Mouse (Mus musculus): ENCODE data around the gene Shbg. TPM values are rescaled to one million over a fixed set of nuclear protein-coding genes. Genes with fewer than 3 reads are reported as not detected.

The Shbg gene
- total and polyA plus RNA-seq, 2 experiments from 2014 or later, result not detected

DNA sequence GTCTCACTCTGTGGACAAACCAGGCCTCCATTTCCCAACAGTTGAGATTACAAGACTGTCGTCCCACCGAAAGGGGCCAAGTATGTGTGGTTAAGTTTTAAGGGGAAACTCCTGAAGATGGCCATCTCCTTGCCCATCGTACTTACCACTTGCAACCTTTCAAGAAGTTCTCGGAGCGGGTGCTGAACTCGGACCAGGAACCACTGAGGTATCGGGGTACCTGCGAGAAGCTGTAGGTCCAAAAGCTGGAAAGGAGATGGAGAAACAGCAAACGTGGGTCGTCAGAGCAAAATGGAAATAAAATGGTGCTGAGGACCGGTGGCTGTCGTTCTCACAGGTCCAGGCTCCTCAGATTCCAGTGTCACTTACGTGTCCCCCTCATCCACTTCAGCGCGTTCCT, 39.4 kb downstream of the Shbg start:
- H3K9me3 ChIP-seq (ENCODE audit: low read length), result no peaks in the 10 kb centered on the region
- peak overlapping the region; percentile 64 for H3K4me3 ChIP-seq (ENCODE audit: low read depth, low read length)
- 10% methylated on average over 15 of the region's 15 CpGs for WGBS
- H3K36me3 ChIP-seq (ENCODE audit: insufficient read depth, low read length), result no peaks in the 10 kb centered on the region
- peaks cover 17% of the 10 kb centered on the region for H3K4me1 ChIP-seq (ENCODE audit: insufficient read depth, low read length)
- ATAC-seq (ENCODE audit: low FRiP score), result no peak
- H3K9ac ChIP-seq (replicated peaks; ENCODE audit: low read length, poor library complexity, severe bottlenecking), result peak overlapping the region; percentile 72
- no peak for DNase-seq (ENCODE audit: low spot score)
- peak overlapping the region; percentile 92 for H3K4me2 ChIP-seq (ENCODE audit: low read depth, low read length, poor library complexity, severe bottlenecking)
- no peaks in the 10 kb centered on the region for H3K27me3 ChIP-seq (ENCODE audit: insufficient read depth, low read length)
- H3K27ac ChIP-seq (ENCODE audit: low read depth, low read length), result no peak overlapping the region
- no peak for TF ChIP-seq CTCF (IDR thresholded peaks at IDR 0.05)

GRCm38 (mm10) chr11:69576307-69576706, 41.4 kb downstream of the Shbg start:
- no peaks in the 10 kb centered on the region for H3K27me3 ChIP-seq (ENCODE audit: insufficient read depth, low read length)
- H3K36me3 ChIP-seq (ENCODE audit: insufficient read depth, low read length), result peaks cover 3% of the 10 kb centered on the region
- ATAC-seq (ENCODE audit: low FRiP score), result no peak
- H3K27ac ChIP-seq (ENCODE audit: low read depth, low read length), result no peak overlapping the region
- no peak for DNase-seq (ENCODE audit: low spot score)
- no peak overlapping the region for H3K4me3 ChIP-seq (ENCODE audit: low read depth, low read length)
- H3K4me2 ChIP-seq (ENCODE audit: low read depth, low read length, poor library complexity, severe bottlenecking), result no peak overlapping the region
- no peak overlapping the region for H3K9ac ChIP-seq (replicated peaks; ENCODE audit: low read length, poor library complexity, severe bottlenecking)
- H3K9me3 ChIP-seq (ENCODE audit: low read length), result no peaks in the 10 kb centered on the region
- H3K4me1 ChIP-seq (ENCODE audit: insufficient read depth, low read length), result peaks cover 17% of the 10 kb centered on the region
- TF ChIP-seq CTCF (IDR thresholded peaks at IDR 0.05), result no peak
- WGBS, result 73% methylated on average over 5 of the region's 5 CpGs

DNA sequence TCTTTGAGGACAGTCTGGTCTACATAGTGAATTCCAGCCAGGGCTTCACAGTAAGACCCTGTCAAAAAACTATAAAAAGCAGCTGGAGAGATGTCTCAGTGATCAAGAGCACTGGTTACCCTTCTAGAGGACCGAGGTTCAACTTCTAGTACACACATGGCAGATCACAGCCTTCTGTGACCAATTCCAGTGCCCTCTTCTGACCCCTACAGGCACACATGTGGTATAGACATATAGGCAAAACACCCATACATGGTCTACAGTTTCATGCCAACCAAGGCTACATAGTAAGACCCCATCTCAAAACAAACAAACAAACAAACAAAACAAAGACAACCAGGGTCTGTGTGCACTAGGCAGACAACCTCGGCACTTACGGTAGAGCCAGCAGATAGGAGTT, 42.5 kb downstream of the Shbg start:
- Histone ChIP-seq H3K27me3 (ENCODE audit: insufficient read depth, low read length) (no peaks in the 10 kb centered on the region), H3K27ac (ENCODE audit: low read depth, low read length) (no peak overlapping the region), H3K9ac (replicated peaks; ENCODE audit: low read length, poor library complexity, severe bottlenecking) (no peak overlapping the region), H3K36me3 (ENCODE audit: insufficient read depth, low read length) (peaks cover 6% of the 10 kb centered on the region), H3K4me2 (ENCODE audit: low read depth, low read length, poor library complexity, severe bottlenecking) (no peak overlapping the region), H3K9me3 (ENCODE audit: low read length) (no peaks in the 10 kb centered on the region), H3K4me3 (ENCODE audit: low read depth, low read length) (no peak overlapping the region), H3K4me1 (ENCODE audit: insufficient read depth, low read length) (peaks cover 17% of the 10 kb centered on the region)
- DNase-seq (ENCODE audit: low spot score), result peak; percentile 56
- ATAC-seq (ENCODE audit: low FRiP score), result no peak
- peak; percentile 70 for TF ChIP-seq CTCF (IDR thresholded peaks at IDR 0.05)
- 55% methylated on average over 3 of the region's 3 CpGs for WGBS

DNA sequence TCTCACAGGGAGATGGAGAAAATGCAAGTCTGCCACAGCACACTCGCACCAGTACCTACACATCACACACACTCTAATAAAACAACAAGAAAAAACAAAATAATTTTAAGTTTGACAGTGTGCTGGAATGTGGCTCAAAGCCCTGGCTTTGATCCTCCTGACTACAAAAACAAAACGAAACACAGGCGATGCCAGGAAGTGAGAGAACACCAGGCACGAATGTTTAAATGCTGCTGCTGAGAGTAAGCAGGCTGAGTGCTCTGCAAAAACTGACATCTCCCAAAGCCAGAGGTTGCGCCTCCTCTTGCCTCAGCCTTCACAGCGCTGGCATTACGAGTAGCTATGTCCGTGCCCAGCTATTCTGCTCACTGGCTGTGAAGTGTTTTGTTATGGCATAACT, 52.6 kb downstream of the Shbg start:
- ATAC-seq (ENCODE audit: low FRiP score) (no peak), DNase-seq (ENCODE audit: low spot score) (no peak)
- H3K9ac ChIP-seq (replicated peaks; ENCODE audit: low read length, poor library complexity, severe bottlenecking), result no peak overlapping the region
- H3K9me3 ChIP-seq (ENCODE audit: low read length), result no peaks in the 10 kb centered on the region
- H3K36me3 ChIP-seq (ENCODE audit: insufficient read depth, low read length), result 0 out of 2 replicates have a peak, but pooled peaks cover 11% of the 10 kb centered on the region
- WGBS, result 82% methylated on average over 8 of the region's 8 CpGs
- no peaks in the 10 kb centered on the region for H3K27me3 ChIP-seq (ENCODE audit: insufficient read depth, low read length)
- no peak overlapping the region for H3K4me3 ChIP-seq (ENCODE audit: low read depth, low read length)
- H3K4me1 ChIP-seq (ENCODE audit: insufficient read depth, low read length), result peaks cover 10% of the 10 kb centered on the region
- H3K4me2 ChIP-seq (ENCODE audit: low read depth, low read length, poor library complexity, severe bottlenecking), result no peak overlapping the region
- H3K27ac ChIP-seq (ENCODE audit: low read depth, low read length), result no peak overlapping the region
- no peak for TF ChIP-seq CTCF (IDR thresholded peaks at IDR 0.05)

MicroRNAs within 50 kb of the gene (microRNA counts, 519-probe panel; counts per million panel counts)
- 528 counts per million, percentile 58 among the panel's probes with 10 or more counts for microRNA mmu-miR-1934
- microRNA mmu-miR-467f, result 2,727 counts per million, percentile 68 among the panel's probes with 10 or more counts

Small RNAs within 50 kb of the gene (microRNA-seq; reads per million reads assigned to microRNA genes)
- gene Mir1934 (ENCODE audit: borderline number of aligned reads) (4.4 reads per million, percentile 7 among the genes with 10 or more reads in this experiment), gene Mir467f (ENCODE audit: borderline number of aligned reads) (not detected)

Other genes starting within 250 kb of the Shbg start
Only the 30 nearest of the 33 such genes appear.
- gene Naa38, start 222.4 kb downstream of the Shbg start, total RNA-seq (2014; rRNA removed), result 32.6 and 95.9 TPM in 2 replicates
- 120 and 147 TPM in 2 replicates for gene Naa38, start 222.4 kb downstream of the Shbg start, polyA plus RNA-seq (2015; fragmentation: Nextera tagmentation; extraction: Ambion mirVana)
- gene Cyb5d1, start 222.3 kb downstream of the Shbg start, total RNA-seq (2014; rRNA removed), result 16.5 and 22.6 TPM in 2 replicates
- gene Cyb5d1, start 222.3 kb downstream of the Shbg start, polyA plus RNA-seq (2015; fragmentation: Nextera tagmentation; extraction: Ambion mirVana), result 18.2 and 18.8 TPM in 2 replicates
- 4.4 and 5.7 TPM in 2 replicates for gene Tmem88, start 219.7 kb downstream of the Shbg start, total RNA-seq (2014; rRNA removed)
- 5.8 and 6.3 TPM in 2 replicates for gene Tmem88, start 219.7 kb downstream of the Shbg start, polyA plus RNA-seq (2015; fragmentation: Nextera tagmentation; extraction: Ambion mirVana)
- 12.1 and 14.5 TPM in 2 replicates for gene Kdm6b, start 204.2 kb downstream of the Shbg start, total RNA-seq (2014; rRNA removed)
- gene Kdm6b, start 204.2 kb downstream of the Shbg start, polyA plus RNA-seq (2015; fragmentation: Nextera tagmentation; extraction: Ambion mirVana), result 18.9 and 22.7 TPM in 2 replicates
- 9.5 and 12.5 TPM in 2 replicates for gene Dnah2, start 68.8 kb downstream of the Shbg start, total RNA-seq (2014; rRNA removed)
- gene Dnah2, start 68.8 kb downstream of the Shbg start, polyA plus RNA-seq (2015; fragmentation: Nextera tagmentation; extraction: Ambion mirVana), result 3.9 and 4.1 TPM in 2 replicates
- 145 and 155 TPM in 2 replicates for gene Efnb3, start 57.7 kb downstream of the Shbg start, total RNA-seq (2014; rRNA removed)
- 151 and 166 TPM in 2 replicates for gene Efnb3, start 57.7 kb downstream of the Shbg start, polyA plus RNA-seq (2015; fragmentation: Nextera tagmentation; extraction: Ambion mirVana)
- gene Wrap53, start 37.6 kb downstream of the Shbg start, total RNA-seq (2014; rRNA removed), result 15.7 and 16.8 TPM in 2 replicates
- 12.6 and 14.2 TPM in 2 replicates for gene Wrap53, start 37.6 kb downstream of the Shbg start, polyA plus RNA-seq (2015; fragmentation: Nextera tagmentation; extraction: Ambion mirVana)
- gene Trp53, start 37.5 kb downstream of the Shbg start, total RNA-seq (2014; rRNA removed), result 29.5 and 34.5 TPM in 2 replicates
- 30.3 and 31.9 TPM in 2 replicates for gene Trp53, start 37.5 kb downstream of the Shbg start, polyA plus RNA-seq (2015; fragmentation: Nextera tagmentation; extraction: Ambion mirVana)
- gene Atp1b2, start 12.0 kb downstream of the Shbg start, total RNA-seq (2014; rRNA removed), result 145 and 161 TPM in 2 replicates
- gene Atp1b2, start 12.0 kb downstream of the Shbg start, polyA plus RNA-seq (2015; fragmentation: Nextera tagmentation; extraction: Ambion mirVana), result 167 and 175 TPM in 2 replicates
- 10.5 and 13.3 TPM in 2 replicates for gene Sat2, start 4.1 kb upstream of the Shbg start, total RNA-seq (2014; rRNA removed)
- gene Sat2, start 4.1 kb upstream of the Shbg start, polyA plus RNA-seq (2015; fragmentation: Nextera tagmentation; extraction: Ambion mirVana), result 29.6 and 29.9 TPM in 2 replicates
- 76.6 and 84.1 TPM in 2 replicates for gene Fxr2, start 15.1 kb upstream of the Shbg start, total RNA-seq (2014; rRNA removed)
- 22.5 and 27.2 TPM in 2 replicates for gene Fxr2, start 15.1 kb upstream of the Shbg start, polyA plus RNA-seq (2015; fragmentation: Nextera tagmentation; extraction: Ambion mirVana)
- 0.27 TPM in 1 of 2 replicates, not detected in the other for gene Sox15, start 37.4 kb upstream of the Shbg start, total RNA-seq (2014; rRNA removed)
- 0.19 and 0.20 TPM in 2 replicates for gene Sox15, start 37.4 kb upstream of the Shbg start, polyA plus RNA-seq (2015; fragmentation: Nextera tagmentation; extraction: Ambion mirVana)
- gene Mpdu1, start 44.7 kb upstream of the Shbg start, total RNA-seq (2014; rRNA removed), result 224 and 278 TPM in 2 replicates
- 118 and 123 TPM in 2 replicates for gene Mpdu1, start 44.7 kb upstream of the Shbg start, polyA plus RNA-seq (2015; fragmentation: Nextera tagmentation; extraction: Ambion mirVana)
- 7.2 and 10.3 TPM in 2 replicates for gene Cd68, start 48.2 kb upstream of the Shbg start, total RNA-seq (2014; rRNA removed)
- gene Cd68, start 48.2 kb upstream of the Shbg start, polyA plus RNA-seq (2015; fragmentation: Nextera tagmentation; extraction: Ambion mirVana), result 10.6 and 11.0 TPM in 2 replicates
- gene Eif4a1, start 54.5 kb upstream of the Shbg start, total RNA-seq (2014; rRNA removed), result 767 and 793 TPM in 2 replicates
- 501 and 502 TPM in 2 replicates for gene Eif4a1, start 54.5 kb upstream of the Shbg start, polyA plus RNA-seq (2015; fragmentation: Nextera tagmentation; extraction: Ambion mirVana)
- gene Senp3, start 64.2 kb upstream of the Shbg start, total RNA-seq (2014; rRNA removed), result 81.7 and 89.2 TPM in 2 replicates
- 70.3 and 74.0 TPM in 2 replicates for gene Senp3, start 64.2 kb upstream of the Shbg start, polyA plus RNA-seq (2015; fragmentation: Nextera tagmentation; extraction: Ambion mirVana)
- gene Tnfsf13, start 67.9 kb upstream of the Shbg start, total RNA-seq (2014; rRNA removed), result 0.27 and 0.57 TPM in 2 replicates
- gene Tnfsf13, start 67.9 kb upstream of the Shbg start, polyA plus RNA-seq (2015; fragmentation: Nextera tagmentation; extraction: Ambion mirVana), result 0.96 and 1.1 TPM in 2 replicates
- 4.7 and 6.2 TPM in 2 replicates for gene Tnfsf12, start 77.9 kb upstream of the Shbg start, total RNA-seq (2014; rRNA removed)
- gene Tnfsf12, start 77.9 kb upstream of the Shbg start, polyA plus RNA-seq (2015; fragmentation: Nextera tagmentation; extraction: Ambion mirVana), result 4.3 and 4.5 TPM in 2 replicates
- 1.3 and 1.8 TPM in 2 replicates for gene Tnfsfm13, start 78.2 kb upstream of the Shbg start, total RNA-seq (2014; rRNA removed)
- 1.2 and 1.9 TPM in 2 replicates for gene Tnfsfm13, start 78.2 kb upstream of the Shbg start, polyA plus RNA-seq (2015; fragmentation: Nextera tagmentation; extraction: Ambion mirVana)
- gene Polr2a, start 140.7 kb upstream of the Shbg start, total RNA-seq (2014; rRNA removed), result 16.9 and 25.1 TPM in 2 replicates
- 9.0 and 10.2 TPM in 2 replicates for gene Polr2a, start 140.7 kb upstream of the Shbg start, polyA plus RNA-seq (2015; fragmentation: Nextera tagmentation; extraction: Ambion mirVana)
- not detected in 2 replicates for gene Slc35g3, start 144.1 kb upstream of the Shbg start, total RNA-seq (2014; rRNA removed)
- 0.23 and 0.26 TPM in 2 replicates for gene Slc35g3, start 144.1 kb upstream of the Shbg start, polyA plus RNA-seq (2015; fragmentation: Nextera tagmentation; extraction: Ambion mirVana)
- gene Zbtb4, start 148.0 kb upstream of the Shbg start, total RNA-seq (2014; rRNA removed), result 31.5 and 34.3 TPM in 2 replicates
- 4.4 and 5.0 TPM in 2 replicates for gene Zbtb4, start 148.0 kb upstream of the Shbg start, polyA plus RNA-seq (2015; fragmentation: Nextera tagmentation; extraction: Ambion mirVana)
- 1.5 and 1.6 TPM in 2 replicates for gene Chrnb1, start 178.0 kb upstream of the Shbg start, total RNA-seq (2014; rRNA removed)
- 1.1 TPM in 2 replicates for gene Chrnb1, start 178.0 kb upstream of the Shbg start, polyA plus RNA-seq (2015; fragmentation: Nextera tagmentation; extraction: Ambion mirVana)
- 12.7 and 16.4 TPM in 2 replicates for gene Fgf11, start 184.0 kb upstream of the Shbg start, total RNA-seq (2014; rRNA removed)
- gene Fgf11, start 184.0 kb upstream of the Shbg start, polyA plus RNA-seq (2015; fragmentation: Nextera tagmentation; extraction: Ambion mirVana), result 2.6 and 2.8 TPM in 2 replicates
- 0.16 TPM in 1 of 2 replicates, not detected in the other for gene Tmem102, start 187.7 kb upstream of the Shbg start, total RNA-seq (2014; rRNA removed)
- 0.80 and 0.94 TPM in 2 replicates for gene Tmem102, start 187.7 kb upstream of the Shbg start, polyA plus RNA-seq (2015; fragmentation: Nextera tagmentation; extraction: Ambion mirVana)
- gene Gm39566, start 197.4 kb upstream of the Shbg start, total RNA-seq (2014; rRNA removed), result not detected in 2 replicates
- gene Gm39566, start 197.4 kb upstream of the Shbg start, polyA plus RNA-seq (2015; fragmentation: Nextera tagmentation; extraction: Ambion mirVana), result not detected in 2 replicates
- gene Spem2, start 200.6 kb upstream of the Shbg start, total RNA-seq (2014; rRNA removed), result not detected in 2 replicates
- gene Spem2, start 200.6 kb upstream of the Shbg start, polyA plus RNA-seq (2015; fragmentation: Nextera tagmentation; extraction: Ambion mirVana), result not detected in 2 replicates
- gene Spem1, start 204.3 kb upstream of the Shbg start, total RNA-seq (2014; rRNA removed), result 0.93 TPM in 1 of 2 replicates, not detected in the other
- 0.20 and 0.27 TPM in 2 replicates for gene Spem1, start 204.3 kb upstream of the Shbg start, polyA plus RNA-seq (2015; fragmentation: Nextera tagmentation; extraction: Ambion mirVana)
- 117 and 137 TPM in 2 replicates for gene Nlgn2, start 219.9 kb upstream of the Shbg start, total RNA-seq (2014; rRNA removed)
- 21.0 and 23.5 TPM in 2 replicates for gene Nlgn2, start 219.9 kb upstream of the Shbg start, polyA plus RNA-seq (2015; fragmentation: Nextera tagmentation; extraction: Ambion mirVana)
- gene Tmem256, start 220.6 kb upstream of the Shbg start, total RNA-seq (2014; rRNA removed), result 95.5 and 103 TPM in 2 replicates
- 349 and 370 TPM in 2 replicates for gene Tmem256, start 220.6 kb upstream of the Shbg start, polyA plus RNA-seq (2015; fragmentation: Nextera tagmentation; extraction: Ambion mirVana)